Mouse (Mus musculus): ENCODE results near the gene Mrps12. TPM values are rescaled to one million over a fixed set of nuclear protein-coding genes. Genes with fewer than 3 reads are reported as not detected.

Gene Mrps12
- polyA plus RNA-seq, 1 experiment from 2014 or later, result 116 TPM

Other genes starting within 250 kb of the Mrps12 start
- gene Ifnl2, start 231.4 kb downstream of the Mrps12 start, polyA plus RNA-seq (2016; fragmentation: Nextera tagmentation; extraction: Ambion mirVana), result not detected in 2 replicates
- not detected in 2 replicates for gene Ifnl3, start 219.0 kb downstream of the Mrps12 start, polyA plus RNA-seq (2016; fragmentation: Nextera tagmentation; extraction: Ambion mirVana)
- gene Sycn, start 200.9 kb downstream of the Mrps12 start, polyA plus RNA-seq (2016; fragmentation: Nextera tagmentation; extraction: Ambion mirVana), result not detected in 2 replicates
- not detected in 2 replicates for gene Nccrp1, start 194.6 kb downstream of the Mrps12 start, polyA plus RNA-seq (2016; fragmentation: Nextera tagmentation; extraction: Ambion mirVana)
- 29.0 and 29.5 TPM in 2 replicates for gene Samd4b, start 143.7 kb downstream of the Mrps12 start, polyA plus RNA-seq (2016; fragmentation: Nextera tagmentation; extraction: Ambion mirVana)
- 32.7 TPM in 2 replicates for gene Pak4, start 143.6 kb downstream of the Mrps12 start, polyA plus RNA-seq (2016; fragmentation: Nextera tagmentation; extraction: Ambion mirVana)
- not detected in 2 replicates for gene Acp7, start 110.5 kb downstream of the Mrps12 start, polyA plus RNA-seq (2016; fragmentation: Nextera tagmentation; extraction: Ambion mirVana)
- 3.4 and 4.7 TPM in 2 replicates for gene Fbxo27, start 49.0 kb downstream of the Mrps12 start, polyA plus RNA-seq (2016; fragmentation: Nextera tagmentation; extraction: Ambion mirVana)
- 9.9 and 10.4 TPM in 2 replicates for gene Fbxo17, start 25.0 kb downstream of the Mrps12 start, polyA plus RNA-seq (2016; fragmentation: Nextera tagmentation; extraction: Ambion mirVana)
- gene Sars2, start 172 bp upstream of the Mrps12 start, polyA plus RNA-seq (2016; fragmentation: Nextera tagmentation; extraction: Ambion mirVana), result 23.2 and 27.3 TPM in 2 replicates
- not detected in 2 replicates for gene Ccer2, start 14.4 kb upstream of the Mrps12 start, polyA plus RNA-seq (2016; fragmentation: Nextera tagmentation; extraction: Ambion mirVana)
- gene Sirt2, start 24.9 kb upstream of the Mrps12 start, polyA plus RNA-seq (2016; fragmentation: Nextera tagmentation; extraction: Ambion mirVana), result 46.6 and 49.0 TPM in 2 replicates
- 30.0 and 32.1 TPM in 2 replicates for gene Nfkbib, start 25.7 kb upstream of the Mrps12 start, polyA plus RNA-seq (2016; fragmentation: Nextera tagmentation; extraction: Ambion mirVana)
- gene Rinl, start 47.1 kb upstream of the Mrps12 start, polyA plus RNA-seq (2016; fragmentation: Nextera tagmentation; extraction: Ambion mirVana), result 2.7 and 2.8 TPM in 2 replicates
- 218 and 232 TPM in 2 replicates for gene Hnrnpl, start 66.7 kb upstream of the Mrps12 start, polyA plus RNA-seq (2016; fragmentation: Nextera tagmentation; extraction: Ambion mirVana)
- gene Ech1, start 83.4 kb upstream of the Mrps12 start, polyA plus RNA-seq (2016; fragmentation: Nextera tagmentation; extraction: Ambion mirVana), result 137 and 142 TPM in 2 replicates
- gene Lgals4, start 92.0 kb upstream of the Mrps12 start, polyA plus RNA-seq (2016; fragmentation: Nextera tagmentation; extraction: Ambion mirVana), result 4.2 and 4.4 TPM in 2 replicates
- gene Lgals7, start 122.0 kb upstream of the Mrps12 start, polyA plus RNA-seq (2016; fragmentation: Nextera tagmentation; extraction: Ambion mirVana), result 1.1 and 1.3 TPM in 2 replicates
- gene Capn12, start 139.6 kb upstream of the Mrps12 start, polyA plus RNA-seq (2016; fragmentation: Nextera tagmentation; extraction: Ambion mirVana), result 0.17 and 0.27 TPM in 2 replicates
- 317 and 318 TPM in 2 replicates for gene Actn4, start 220.5 kb upstream of the Mrps12 start, polyA plus RNA-seq (2016; fragmentation: Nextera tagmentation; extraction: Ambion mirVana)
- gene Eif3k, start 240.0 kb upstream of the Mrps12 start, polyA plus RNA-seq (2016; fragmentation: Nextera tagmentation; extraction: Ambion mirVana), result 254 and 255 TPM in 2 replicates
- 5.8 and 6.5 TPM in 2 replicates for gene Map4k1, start 240.2 kb upstream of the Mrps12 start, polyA plus RNA-seq (2016; fragmentation: Nextera tagmentation; extraction: Ambion mirVana)